Mouse (Mus musculus): ENCODE data around the gene Bcat1. TPM values are rescaled to one million over a fixed set of nuclear protein-coding genes. Genes with fewer than 3 reads are reported as not detected.

The Bcat1 gene
- polyA plus RNA-seq, 1 experiment from 2014 or later, result 102 TPM

GRCm38 (mm10) chr6:145065301-145065845, 10.6 kb downstream of the Bcat1 start:
- Histone ChIP-seq H3K9me3 (replicated peaks) (no peaks in the 10 kb centered on the region), H3K4me3 (no peak overlapping the region), H3K4me2 (no peak overlapping the region), H3K4me1 (no peaks in the 10 kb centered on the region), H3K27me3 (no peaks in the 10 kb centered on the region), H3K36me3 (ENCODE audit: poor library complexity, severe bottlenecking) (no peaks in the 10 kb centered on the region), H3K27ac (no peak overlapping the region), H3K9ac (no peak overlapping the region)
- WGBS, result 87% methylated on average over 4 of the region's 4 CpGs
- no peak for ATAC-seq

- no peak overlapping the region for H3K4me3 ChIP-seq
- 94% methylated on average over 1 of the region's 1 CpGs for WGBS
- H3K4me2 ChIP-seq, result no peak overlapping the region
- no peak for ATAC-seq
- H3K27me3 ChIP-seq, result no peaks in the 10 kb centered on the region
- no peaks in the 10 kb centered on the region for H3K36me3 ChIP-seq (ENCODE audit: poor library complexity, severe bottlenecking)
- no peaks in the 10 kb centered on the region for H3K9me3 ChIP-seq (replicated peaks)
- H3K4me1 ChIP-seq, result no peaks in the 10 kb centered on the region
- no peak overlapping the region for H3K27ac ChIP-seq
- no peak overlapping the region for H3K9ac ChIP-seq
These were observed 11.9 kb downstream of the Bcat1 start for GRCm38 (mm10) chr6:145064104-145064503.

DNA sequence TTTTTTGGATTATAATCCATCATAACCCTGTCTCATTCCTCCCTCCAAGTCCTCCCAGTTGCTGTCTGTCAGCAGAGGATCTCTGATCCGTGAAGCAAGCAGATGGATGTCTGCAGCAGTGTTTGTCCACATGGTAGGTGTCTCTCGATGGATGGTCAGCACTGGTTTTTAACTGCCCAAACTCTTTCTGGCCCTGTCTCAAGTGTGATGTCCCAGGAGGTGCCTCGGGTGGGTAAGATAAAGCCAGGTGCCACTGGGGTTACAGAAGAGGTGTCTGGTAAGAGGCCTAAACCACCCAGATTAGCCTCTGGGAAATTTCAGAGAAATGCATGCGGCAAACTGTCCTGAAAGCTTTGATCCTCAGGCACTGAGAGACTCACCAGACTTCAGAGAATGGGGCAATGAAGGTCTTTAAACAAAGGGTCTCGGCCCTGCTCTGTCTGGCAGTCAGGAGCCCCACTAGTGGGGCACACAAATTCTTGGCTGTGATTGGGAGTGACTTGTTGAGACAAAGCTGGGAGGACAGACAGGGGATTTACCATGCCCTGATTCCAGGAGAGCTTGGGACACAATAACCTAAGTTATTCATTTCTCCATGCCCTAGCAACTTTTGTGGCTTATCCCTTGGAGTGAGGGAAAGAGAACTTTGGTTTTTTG, 12.6 kb downstream of the Bcat1 start:
- no peak for ATAC-seq
- Histone ChIP-seq H3K9ac (no peak overlapping the region), H3K4me2 (no peak overlapping the region), H3K9me3 (replicated peaks) (no peaks in the 10 kb centered on the region), H3K4me1 (no peaks in the 10 kb centered on the region), H3K27me3 (no peaks in the 10 kb centered on the region), H3K4me3 (no peak overlapping the region), H3K36me3 (ENCODE audit: poor library complexity, severe bottlenecking) (no peaks in the 10 kb centered on the region), H3K27ac (no peak overlapping the region)
- WGBS, result 57% methylated on average over 5 of the region's 5 CpGs

DNA sequence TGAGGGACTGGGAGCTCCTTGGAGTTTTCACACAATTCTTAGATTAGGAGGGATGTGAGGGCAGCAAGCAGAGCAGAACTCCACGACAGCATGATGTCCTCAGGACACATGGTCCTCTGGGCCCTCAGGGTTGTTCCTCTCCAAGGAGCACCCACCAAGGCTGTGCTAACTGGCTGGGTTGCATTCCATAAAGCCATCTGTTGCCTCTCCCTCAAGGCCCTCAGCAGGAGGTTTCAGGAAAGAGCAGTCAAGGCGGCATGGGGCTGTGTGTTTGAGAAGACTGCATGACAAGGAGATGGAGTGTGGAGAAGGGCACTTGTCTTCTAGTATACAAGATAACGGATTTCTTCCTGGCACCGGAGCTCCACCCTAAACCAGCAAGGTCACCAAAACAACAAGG, 13.2 kb downstream of the Bcat1 start:
- Histone ChIP-seq H3K4me1 (no peaks in the 10 kb centered on the region), H3K27ac (no peak overlapping the region), H3K27me3 (no peaks in the 10 kb centered on the region), H3K9ac (no peak overlapping the region), H3K4me3 (no peak overlapping the region), H3K36me3 (ENCODE audit: poor library complexity, severe bottlenecking) (no peaks in the 10 kb centered on the region), H3K4me2 (no peak overlapping the region), H3K9me3 (replicated peaks) (no peaks in the 10 kb centered on the region)
- ATAC-seq, result no peak
- WGBS, result 79% methylated on average over 4 of the region's 4 CpGs

DNA sequence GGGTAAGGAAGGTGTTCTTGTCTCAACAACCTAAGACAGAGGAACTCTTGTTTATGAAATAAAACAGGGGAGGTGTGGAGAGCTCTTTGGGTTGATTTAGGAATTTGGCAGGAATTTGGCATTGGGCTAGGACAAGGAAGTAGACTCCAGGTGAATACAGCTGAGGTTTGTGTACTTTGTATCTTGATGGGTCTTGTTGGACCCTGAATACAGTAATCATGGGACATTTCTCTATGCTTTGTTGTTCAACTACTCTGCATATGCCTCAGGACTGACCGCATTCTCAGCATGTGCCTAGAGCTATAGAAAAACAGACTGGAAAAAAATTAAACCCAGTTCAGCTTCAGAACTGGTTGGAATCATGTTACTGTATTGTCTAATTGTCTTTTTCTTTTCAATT, 14.6 kb downstream of the Bcat1 start:
- no peak for ATAC-seq
- no peak overlapping the region for H3K9ac ChIP-seq
- H3K9me3 ChIP-seq (replicated peaks), result no peaks in the 10 kb centered on the region
- H3K27ac ChIP-seq, result no peak overlapping the region
- no peak overlapping the region for H3K4me2 ChIP-seq
- no peak overlapping the region for H3K4me3 ChIP-seq
- no peaks in the 10 kb centered on the region for H3K36me3 ChIP-seq (ENCODE audit: poor library complexity, severe bottlenecking)
- no peaks in the 10 kb centered on the region for H3K27me3 ChIP-seq
- WGBS, result 96% methylated on average over 1 of the region's 1 CpGs
- H3K4me1 ChIP-seq, result no peaks in the 10 kb centered on the region

DNA sequence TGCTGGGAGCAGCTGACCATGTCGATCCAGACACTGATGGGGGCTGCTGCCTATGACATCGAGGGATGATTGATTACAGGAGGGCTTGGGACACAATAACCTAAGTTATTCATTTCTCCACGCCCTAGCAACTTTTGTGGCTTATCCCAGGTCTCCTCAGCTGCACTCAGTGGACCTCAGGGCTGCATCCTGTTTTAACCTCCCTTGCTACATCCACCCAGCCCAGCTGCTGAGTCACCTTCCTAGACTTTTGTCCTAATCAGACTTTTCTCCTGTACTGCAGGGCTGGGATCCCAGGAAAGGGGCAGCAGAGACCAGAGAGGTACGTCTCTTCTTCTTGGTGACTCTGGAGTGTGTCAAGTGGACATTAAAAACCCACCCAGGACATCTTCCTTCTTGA, 19.9 kb downstream of the Bcat1 start:
- H3K36me3 ChIP-seq (ENCODE audit: poor library complexity, severe bottlenecking), result no peaks in the 10 kb centered on the region
- no peak overlapping the region for H3K4me2 ChIP-seq
- no peak overlapping the region for H3K9ac ChIP-seq
- no peak overlapping the region for H3K4me3 ChIP-seq
- 91% methylated on average over 4 of the region's 4 CpGs for WGBS
- no peak for ATAC-seq
- H3K9me3 ChIP-seq (replicated peaks), result no peaks in the 10 kb centered on the region
- H3K27ac ChIP-seq, result no peak overlapping the region
- no peaks in the 10 kb centered on the region; the same call in 1 of the 2 replicates for H3K4me1 ChIP-seq
- no peaks in the 10 kb centered on the region for H3K27me3 ChIP-seq

DNA sequence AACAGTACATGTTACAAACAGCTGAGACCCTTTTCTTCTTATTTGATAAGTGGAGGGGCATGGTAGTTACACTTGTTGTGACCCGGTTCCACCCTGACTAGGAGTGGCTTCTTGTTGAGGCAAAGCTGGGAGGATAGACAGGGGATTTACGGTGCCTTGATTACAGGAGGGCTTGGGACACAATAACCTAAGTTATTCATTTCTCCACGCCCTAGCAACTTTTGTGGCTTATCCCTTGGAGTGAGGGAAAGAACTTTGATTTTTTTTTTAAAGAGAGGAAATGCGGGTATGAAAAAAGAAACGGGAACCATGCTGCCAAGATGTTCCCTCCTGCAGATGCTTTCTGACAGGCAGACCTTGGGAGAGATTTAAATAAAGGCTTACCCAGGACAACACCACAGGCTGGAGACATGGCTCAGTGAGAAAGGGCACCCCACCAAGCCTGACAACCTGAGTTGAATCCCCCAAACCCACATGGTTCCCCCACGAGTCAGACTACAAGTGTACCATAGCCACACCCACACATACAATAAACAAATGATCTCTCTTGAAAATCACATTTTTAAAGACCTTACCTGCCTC, 20.6 kb downstream of the Bcat1 start:
- ATAC-seq, result no peak
- Histone ChIP-seq H3K4me1 (no peaks in the 10 kb centered on the region; the same call in 1 of the 2 replicates), H3K36me3 (ENCODE audit: poor library complexity, severe bottlenecking) (no peaks in the 10 kb centered on the region), H3K27ac (no peak overlapping the region), H3K27me3 (no peaks in the 10 kb centered on the region), H3K9me3 (replicated peaks) (no peaks in the 10 kb centered on the region), H3K9ac (no peak overlapping the region), H3K4me3 (no peak overlapping the region), H3K4me2 (no peak overlapping the region)
- WGBS, result 55% methylated on average over 6 of the region's 6 CpGs

GRCm38 (mm10) chr6:145052669-145053068, 23.3 kb downstream of the Bcat1 start:
- Histone ChIP-seq H3K36me3 (ENCODE audit: poor library complexity, severe bottlenecking) (no peaks in the 10 kb centered on the region), H3K9ac (no peak overlapping the region), H3K27ac (no peak overlapping the region), H3K4me2 (no peak overlapping the region), H3K9me3 (replicated peaks) (no peaks in the 10 kb centered on the region), H3K4me3 (no peak overlapping the region), H3K4me1 (peaks cover 10% of the 10 kb centered on the region), H3K27me3 (0 out of 2 replicates have a peak, but pooled peaks cover 3% of the 10 kb centered on the region)
- WGBS, result 85% methylated on average over 2 of the region's 2 CpGs
- no peak for ATAC-seq

GRCm38 (mm10) chr6:145050899-145051298, 25.1 kb downstream of the Bcat1 start:
- no peak overlapping the region for H3K4me3 ChIP-seq
- no peak overlapping the region for H3K9ac ChIP-seq
- no peaks in the 10 kb centered on the region for H3K36me3 ChIP-seq (ENCODE audit: poor library complexity, severe bottlenecking)
- no peak overlapping the region for H3K4me2 ChIP-seq
- 0 out of 2 replicates have a peak, but pooled peaks cover 3% of the 10 kb centered on the region for H3K27me3 ChIP-seq
- H3K9me3 ChIP-seq (replicated peaks), result no peaks in the 10 kb centered on the region
- H3K4me1 ChIP-seq, result peaks cover 20% of the 10 kb centered on the region
- WGBS, result 12% methylated on average over 3 of the region's 3 CpGs
- H3K27ac ChIP-seq, result no peak overlapping the region
- no peak for ATAC-seq

GRCm38 (mm10) chr6:145048131-145048997, 27.6 kb downstream of the Bcat1 start:
- ATAC-seq, result peak; percentile 52
- WGBS, result under 1% methylated on average over 64 of the region's 64 CpGs
- Histone ChIP-seq H3K27ac (peak overlapping the region; percentile 75; the same call in 1 of the 2 replicates), H3K4me2 (peak overlapping the region; percentile 96), H3K9ac (peak overlapping the region; percentile 82), H3K4me1 (peaks cover 39% of the 10 kb centered on the region), H3K9me3 (replicated peaks) (no peaks in the 10 kb centered on the region), H3K27me3 (0 out of 2 replicates have a peak, but pooled peaks cover 3% of the 10 kb centered on the region), H3K4me3 (peak overlapping the region; percentile 62), H3K36me3 (ENCODE audit: poor library complexity, severe bottlenecking) (peaks cover under 1% of the 10 kb centered on the region; the same call in 1 of the 2 replicates)

DNA sequence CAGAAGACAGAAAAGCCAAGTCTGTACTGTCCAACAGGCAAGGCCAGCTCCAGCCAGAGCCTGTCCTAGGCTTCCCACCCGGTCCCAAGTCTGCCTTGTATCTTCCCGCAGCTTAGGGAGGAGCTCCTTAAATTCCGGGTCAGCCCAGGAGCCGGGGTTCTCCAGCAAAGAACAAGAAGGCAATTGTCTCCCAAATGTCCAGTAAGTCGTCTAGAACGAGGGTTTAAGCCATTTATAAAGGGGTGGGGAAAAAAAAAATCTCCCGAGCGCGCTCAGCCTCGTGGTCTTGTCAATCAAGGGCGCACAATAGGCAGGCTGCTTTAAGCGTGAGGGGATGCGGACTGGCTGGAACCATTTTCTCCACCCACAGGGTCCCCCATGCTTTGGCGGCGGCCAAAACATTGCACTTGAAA, 28.5 kb downstream of the Bcat1 start:
- Histone ChIP-seq H3K36me3 (ENCODE audit: poor library complexity, severe bottlenecking) (peaks cover 5% of the 10 kb centered on the region; the same call in 1 of the 2 replicates), H3K4me1 (peaks cover 43% of the 10 kb centered on the region), H3K9me3 (replicated peaks) (no peaks in the 10 kb centered on the region), H3K27me3 (0 out of 2 replicates have a peak, but pooled peaks cover 3% of the 10 kb centered on the region), H3K9ac (peak overlapping the region; percentile 82), H3K4me2 (peak overlapping the region; percentile 96), H3K27ac (peak overlapping the region; percentile 75), H3K4me3 (peak overlapping the region; percentile 62)
- 0% methylated on average over 15 of the region's 15 CpGs for WGBS
- peak; percentile 75 for ATAC-seq
